ENCODE assay signal across 13 mouse cellular contexts in the genomic region with DNA sequence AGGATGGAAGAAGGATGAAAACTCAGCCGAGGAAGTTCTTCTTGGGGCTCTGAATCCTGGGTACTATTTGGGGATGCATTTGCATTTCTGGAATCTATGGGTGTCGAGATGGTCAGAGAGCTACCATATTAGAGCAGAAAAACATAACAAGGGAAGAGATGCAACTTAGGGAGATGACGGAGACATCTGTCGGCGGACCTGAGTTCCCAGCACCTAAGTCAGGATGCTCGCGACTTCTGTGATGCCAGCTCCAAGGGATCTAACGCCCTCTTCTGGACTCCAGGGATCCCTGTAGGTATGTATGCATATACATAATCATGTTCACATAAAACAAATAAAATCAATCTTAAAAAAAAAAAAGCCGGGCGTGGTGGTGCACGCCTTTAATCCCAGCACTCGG. TPM values are rescaled to one million over a fixed set of nuclear protein-coding genes. Genes with fewer than 3 reads are reported as not detected.
DNase-seq lines count a peak whose midpoint lies in the region; ATAC-seq lines count a peak whose summit lies in the region.
"Had no signal": no experiment of that assay in that cellular context is flagged by ENCODE, and none has a peak within 500 bp of the region (broad histone marks: within the 10 kb centered on the region; RNA-seq: fewer than 3 reads in every experiment).

No protein-coding gene starts in this region.

- H3K36me3 ChIP-seq in hindbrain, embryonic 10.5 days = peaks cover 11% of the 10 kb centered on the region; the same call in 1 of the 2 replicates
- no peaks in the 10 kb centered on the region for H3K36me3 ChIP-seq in hindbrain, embryonic 11.5 days (ENCODE audit: control insufficient read depth, insufficient read depth, low read length)
- H3K36me3 ChIP-seq in embryonic facial prominence, embryonic 11.5 days (replicated peaks; ENCODE audit: control insufficient read depth, insufficient read depth, low read depth, low read length) = no peaks in the 10 kb centered on the region
- H3K36me3 ChIP-seq in midbrain, embryonic 13.5 days = no peaks in the 10 kb centered on the region
- H3K36me3 ChIP-seq: forebrain, embryonic 15.5 days; stomach, embryonic 15.5 days had no signal

- no peak for DNase-seq in hindbrain, embryonic 10.5 days (ENCODE audit: low spot score)
- DNase-seq in hindbrain, embryonic 11.5 days (ENCODE audit: low spot score) = no peak
- peak; percentile 69 for DNase-seq in ES-CJ7 (ENCODE audit: low read depth, low spot score)
- no peak for DNase-seq in embryonic facial prominence, embryonic 11.5 days (ENCODE audit: low spot score)
- DNase-seq in kidney, adult 9 months = no peak
- no peak for DNase-seq in layer of hippocampus, adult 18-20 months (ENCODE audit: low spot score in 2 of 2)
- DNase-seq: cerebellum, adult 11 months; gastrocnemius, postnatal 14 days had no signal

- H3K27ac ChIP-seq in hindbrain, embryonic 10.5 days = no peak overlapping the region
- no peak overlapping the region for H3K27ac ChIP-seq in hindbrain, embryonic 11.5 days (ENCODE audit: low read depth, low read length)
- no peak overlapping the region for H3K27ac ChIP-seq in embryonic facial prominence, embryonic 11.5 days (replicated peaks; ENCODE audit: low read depth, low read length)
- H3K27ac ChIP-seq in midbrain, embryonic 13.5 days = no peak overlapping the region
- H3K27ac ChIP-seq: forebrain, embryonic 15.5 days; liver, embryonic 14.5 days; macrophage; stomach, embryonic 15.5 days had no signal

- 69% methylated on average over 12 of the region's 12 CpGs for WGBS in hindbrain, embryonic 10.5 days
- 70% methylated on average over 12 of the region's 12 CpGs for WGBS in hindbrain, embryonic 11.5 days
- 59% methylated on average over 12 of the region's 12 CpGs for WGBS in embryonic facial prominence, embryonic 11.5 days
- 71% methylated on average over 12 of the region's 12 CpGs for WGBS in midbrain, embryonic 13.5 days

- H3K27me3 ChIP-seq in hindbrain, embryonic 10.5 days (ENCODE audit: insufficient read depth, poor library complexity, severe bottlenecking) = no peaks in the 10 kb centered on the region
- H3K27me3 ChIP-seq in hindbrain, embryonic 11.5 days (ENCODE audit: control insufficient read depth, insufficient read depth, low read length) = no peaks in the 10 kb centered on the region
- no peaks in the 10 kb centered on the region for H3K27me3 ChIP-seq in embryonic facial prominence, embryonic 11.5 days (ENCODE audit: control insufficient read depth, insufficient read depth, low read length)
- H3K27me3 ChIP-seq in midbrain, embryonic 13.5 days = no peaks in the 10 kb centered on the region
- H3K27me3 ChIP-seq: forebrain, embryonic 15.5 days; stomach, embryonic 15.5 days had no signal

- H3K9ac ChIP-seq in hindbrain, embryonic 11.5 days (ENCODE audit: low read depth, low read length) = no peak overlapping the region
- H3K9ac ChIP-seq in embryonic facial prominence, embryonic 11.5 days (replicated peaks; ENCODE audit: low read length) = no peak overlapping the region
- H3K9ac ChIP-seq in midbrain, embryonic 13.5 days (replicated peaks) = no peak overlapping the region
- H3K9ac ChIP-seq: forebrain, embryonic 15.5 days; liver, embryonic 14.5 days; stomach, embryonic 15.5 days had no signal

- no peak overlapping the region; the same call in 1 of the 2 replicates for H3K4me2 ChIP-seq in hindbrain, embryonic 11.5 days (replicated peaks; ENCODE audit: low read depth, low read length)
- H3K4me2 ChIP-seq in embryonic facial prominence, embryonic 11.5 days (ENCODE audit: low read depth, low read length) = no peak overlapping the region; the same call in 1 of the 2 replicates
- no peak overlapping the region for H3K4me2 ChIP-seq in midbrain, embryonic 13.5 days (replicated peaks)
- H3K4me2 ChIP-seq: forebrain, embryonic 15.5 days; stomach, embryonic 15.5 days had no signal

- no peaks in the 10 kb centered on the region for H3K9me3 ChIP-seq in hindbrain, embryonic 10.5 days
- H3K9me3 ChIP-seq in hindbrain, embryonic 11.5 days (ENCODE audit: control insufficient read depth, low read length) = no peaks in the 10 kb centered on the region
- no peaks in the 10 kb centered on the region for H3K9me3 ChIP-seq in embryonic facial prominence, embryonic 11.5 days (replicated peaks; ENCODE audit: control insufficient read depth, low read length)
- no peaks in the 10 kb centered on the region for H3K9me3 ChIP-seq in midbrain, embryonic 13.5 days
- H3K9me3 ChIP-seq: forebrain, embryonic 15.5 days; stomach, embryonic 15.5 days had no signal

- no peak for ATAC-seq in hindbrain, embryonic 11.5 days (ENCODE audit: low FRiP score)
- no peak for ATAC-seq in embryonic facial prominence, embryonic 11.5 days (replicated peaks; ENCODE audit: insufficient number of reproducible peaks, low FRiP score, low TSS enrichment, low read depth)
- ATAC-seq in midbrain, embryonic 13.5 days = no peak

- H3K4me1 ChIP-seq in hindbrain, embryonic 10.5 days (replicated peaks) = peaks cover 8% of the 10 kb centered on the region
- no peaks in the 10 kb centered on the region for H3K4me1 ChIP-seq in hindbrain, embryonic 11.5 days (replicated peaks; ENCODE audit: control insufficient read depth, insufficient read depth, low read length)
- H3K4me1 ChIP-seq in embryonic facial prominence, embryonic 11.5 days (ENCODE audit: control insufficient read depth, insufficient read depth, low read length) = no peaks in the 10 kb centered on the region
- no peaks in the 10 kb centered on the region for H3K4me1 ChIP-seq in midbrain, embryonic 13.5 days (replicated peaks)
- H3K4me1 ChIP-seq: forebrain, embryonic 15.5 days; stomach, embryonic 15.5 days had no signal

- H3K4me3 ChIP-seq in hindbrain, embryonic 10.5 days = peak overlapping the region; percentile 38
- no peak overlapping the region for H3K4me3 ChIP-seq in hindbrain, embryonic 11.5 days (ENCODE audit: low read depth, low read length)
- 0 out of 2 replicates have a peak overlapping the region, but pooled peaks have one; percentile 0 for H3K4me3 ChIP-seq in embryonic facial prominence, embryonic 11.5 days (ENCODE audit: low read depth, low read length)
- H3K4me3 ChIP-seq in midbrain, embryonic 13.5 days (replicated peaks) = 0 out of 2 replicates have a peak overlapping the region, but pooled peaks have one; percentile 12
- H3K4me3 ChIP-seq: forebrain, embryonic 15.5 days; stomach, embryonic 15.5 days had no signal

RNA-seq across cellular contexts. Expression of a gene that starts 26.1 kb away (rescaled TPM):
- polyA plus RNA-seq in hindbrain, embryonic 10.5 days (2016; fragmentation: Nextera tagmentation; extraction: Ambion mirVana) = 39.9 and 41.3 TPM in 2 replicates
- polyA plus RNA-seq in hindbrain, embryonic 11.5 days (2014; fragmentation: Nextera tagmentation; extraction: Ambion mirVana) = 34.7 and 37.4 TPM in 2 replicates
- polyA plus RNA-seq in embryonic facial prominence, embryonic 11.5 days (2014; fragmentation: Nextera tagmentation; extraction: Ambion mirVana) = 42.1 and 44.0 TPM in 2 replicates
- 41.6 and 42.0 TPM in 2 replicates for polyA plus RNA-seq in midbrain, embryonic 13.5 days (2015; fragmentation: Nextera tagmentation; extraction: Ambion mirVana)
- total RNA-seq in layer of hippocampus, adult 18-20 months (2021) = 10 to 100 TPM; 15.4 to 16.3 TPM
